Mouse (Mus musculus) Muller cell, postnatal 12 days (primary cell): ENCODE results near the gene Pex26.

ENCODE experiments used
- DNase-seq: peaks from one replicate; pipeline ENCODE4 v3.0.0-alpha.2; 2015; ENCODE audit errors: inconsistent ontology term

Gene Pex26

GRCm38 (mm10) chr6:121183414-121184173, at the start of gene Pex26:
Pex26 (plus strand) TSS chr6:121183667.
- peak; percentile 92 for DNase-seq

GRCm38 (mm10) chr6:121134249-121134648, 49.2 kb upstream of the Pex26 start:
- DNase-seq, result no peak

- DNase-seq, result no peak
Observed at GRCm38 (mm10) chr6:121134884-121135283, 48.6 kb upstream of the Pex26 start.

GRCm38 (mm10) chr6:121137222-121137621, 46.2 kb upstream of the Pex26 start:
- peak; percentile 26 for DNase-seq

GRCm38 (mm10) chr6:121138338-121139040, 45.0 kb upstream of the Pex26 start:
- no peak for DNase-seq

- no peak for DNase-seq
Observed at GRCm38 (mm10) chr6:121139271-121139670, 44.2 kb upstream of the Pex26 start.

GRCm38 (mm10) chr6:121142298-121142697, 41.2 kb upstream of the Pex26 start:
- DNase-seq, result no peak

GRCm38 (mm10) chr6:121143439-121143838, 40.0 kb upstream of the Pex26 start:
- DNase-seq, result no peak

- peak; percentile 62 for DNase-seq
Observed at GRCm38 (mm10) chr6:121144066-121144465, 39.4 kb upstream of the Pex26 start.

GRCm38 (mm10) chr6:121145010-121145604, 38.4 kb upstream of the Pex26 start:
- DNase-seq, result peak; percentile 5

GRCm38 (mm10) chr6:121145906-121146305, 37.6 kb upstream of the Pex26 start:
- no peak for DNase-seq

- DNase-seq, result peak; percentile 19
Observed at GRCm38 (mm10) chr6:121146798-121147197, 36.7 kb upstream of the Pex26 start.

- no peak for DNase-seq
Observed at GRCm38 (mm10) chr6:121148360-121148759, 35.1 kb upstream of the Pex26 start.

GRCm38 (mm10) chr6:121149420-121149819, 34.0 kb upstream of the Pex26 start:
- no peak for DNase-seq

GRCm38 (mm10) chr6:121150126-121150525, 33.3 kb upstream of the Pex26 start:
- no peak for DNase-seq

GRCm38 (mm10) chr6:121151732-121152131, 31.7 kb upstream of the Pex26 start:
- DNase-seq, result no peak

GRCm38 (mm10) chr6:121153177-121153576, 30.3 kb upstream of the Pex26 start:
- no peak for DNase-seq

- no peak for DNase-seq
Observed at GRCm38 (mm10) chr6:121154451-121155300, 28.8 kb upstream of the Pex26 start.

- DNase-seq, result no peak
Observed at GRCm38 (mm10) chr6:121156030-121156429, 27.4 kb upstream of the Pex26 start.

GRCm38 (mm10) chr6:121159616-121160015, 23.9 kb upstream of the Pex26 start:
- DNase-seq, result no peak

GRCm38 (mm10) chr6:121160126-121160525, 23.3 kb upstream of the Pex26 start:
- DNase-seq, result no peak

- no peak for DNase-seq
Observed at GRCm38 (mm10) chr6:121162616-121163015, 20.9 kb upstream of the Pex26 start.
